Mouse (Mus musculus) lung, postnatal 0 days (tissue): ENCODE data around the gene Tbc1d22b.

Experiments used
- CTCF ChIP-seq: IDR thresholded peaks from 2 replicates; pipeline ENCODE4 v1.5.1; 2016; ENCODE audit warnings: antibody characterized with exemption, mild to moderate bottlenecking
- EP300 ChIP-seq: IDR thresholded peaks from 2 replicates; pipeline ENCODE4 v1.6.1; 2016; ENCODE audit warnings: antibody characterized with exemption, mild to moderate bottlenecking, control low read depth

DNA sequence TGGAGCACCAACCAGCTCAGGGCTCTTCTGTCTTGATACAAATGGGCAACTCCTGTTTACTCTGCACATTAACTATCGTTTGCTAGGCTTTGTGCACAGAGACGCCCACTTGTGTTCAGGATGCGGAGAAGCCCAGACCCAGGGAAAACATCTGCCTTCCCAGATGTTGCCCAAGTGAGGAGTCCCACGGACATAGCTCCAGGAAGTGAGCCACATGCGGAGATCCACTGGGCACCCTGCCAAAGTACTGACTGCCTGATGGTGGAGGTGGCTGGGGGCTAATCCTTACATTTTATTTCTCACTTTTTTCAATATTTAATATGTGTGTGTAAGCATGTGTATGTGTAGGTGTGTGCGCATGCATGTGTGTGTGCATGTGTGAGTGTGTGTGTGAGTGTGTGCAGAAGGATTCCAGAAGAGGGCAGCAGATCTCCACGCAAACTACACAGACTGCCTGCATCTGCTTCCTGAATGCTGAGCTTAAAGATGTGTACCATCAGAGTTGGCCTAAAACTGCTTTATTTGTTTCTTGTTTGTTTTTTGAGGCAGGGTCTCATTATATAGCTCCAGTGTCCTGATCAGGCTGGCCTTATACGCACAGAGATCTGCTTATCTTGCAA lies 20.9 kb upstream of the Tbc1d22b start:
- TF ChIP-seq CTCF, result peak; percentile 72
- TF ChIP-seq EP300, result no peak
